Mouse (Mus musculus) E14TG2a.4 (cell line): Measurements from ENCODE around the gene Lmntd1.

Experiments used
- H3K27me3 ChIP-seq: 2 replicates; pipeline ENCODE4 v1.6.1; 2014; ENCODE audit warnings: low read length, control low read depth; ENCODE audit not compliant: insufficient read depth
- H3K36me3 ChIP-seq: 2 replicates; pipeline ENCODE4 v1.6.1; 2014; ENCODE audit warnings: low read length, control low read depth; ENCODE audit not compliant: insufficient read depth
- H3K4me1 ChIP-seq: replicated peaks from 2 replicates; pipeline ENCODE4 v1.6.1; 2014; ENCODE audit warnings: low read depth, low read length, control low read depth
- H3K4me3 ChIP-seq: replicated peaks from 2 replicates; pipeline ENCODE4 v1.5.1; 2014; ENCODE audit warnings: mild to moderate bottlenecking, low read length
- H3K9me3 ChIP-seq: 2 replicates; pipeline ENCODE4 v1.6.1; 2014; ENCODE audit warnings: low read length, control low read depth
- CTCF ChIP-seq: conservative IDR thresholded peaks from 2 replicates; pipeline ENCODE4 v1.5.1; 2014; ENCODE audit warnings: low read length
- NANOG ChIP-seq: IDR thresholded peaks from 2 replicates; pipeline ENCODE4 v1.6.1; 2014; ENCODE audit warnings: borderline replicate concordance, low read length, mixed read lengths
- POU5F1 ChIP-seq: IDR thresholded peaks from 2 replicates; pipeline ENCODE4 v1.6.1; 2014; ENCODE audit warnings: low read length, borderline replicate concordance

The Lmntd1 gene

GRCm38 (mm10) chr6:145538787-145539567, 75.1 kb downstream of the Lmntd1 start:
- no peaks in the 10 kb centered on the region for H3K27me3 ChIP-seq
- no peak overlapping the region for H3K4me3 ChIP-seq
- TF ChIP-seq POU5F1 = no peak
- H3K9me3 ChIP-seq = peaks cover 9% of the 10 kb centered on the region
- no peaks in the 10 kb centered on the region for H3K36me3 ChIP-seq
- no peaks in the 10 kb centered on the region for H3K4me1 ChIP-seq

- no peaks in the 10 kb centered on the region for H3K27me3 ChIP-seq
- TF ChIP-seq POU5F1 = no peak
- TF ChIP-seq CTCF = no peak
- TF ChIP-seq NANOG = no peak
- no peak overlapping the region for H3K4me3 ChIP-seq
- no peaks in the 10 kb centered on the region for H3K36me3 ChIP-seq
- H3K9me3 ChIP-seq = no peaks in the 10 kb centered on the region
- H3K4me1 ChIP-seq = no peaks in the 10 kb centered on the region
These were observed 83.7 kb downstream of the Lmntd1 start for GRCm38 (mm10) chr6:145530464-145530863.

- Histone ChIP-seq H3K4me1 (no peaks in the 10 kb centered on the region), H3K4me3 (no peak overlapping the region), H3K36me3 (no peaks in the 10 kb centered on the region), H3K27me3 (no peaks in the 10 kb centered on the region), H3K9me3 (peaks cover 21% of the 10 kb centered on the region)
- TF ChIP-seq CTCF = no peak
- no peak for TF ChIP-seq POU5F1
- TF ChIP-seq NANOG = no peak
These were observed 90.8 kb downstream of the Lmntd1 start for GRCm38 (mm10) chr6:145523337-145523736.

GRCm38 (mm10) chr6:145522617-145523016, 91.5 kb downstream of the Lmntd1 start:
- H3K4me3 ChIP-seq = no peak overlapping the region
- H3K27me3 ChIP-seq = no peaks in the 10 kb centered on the region
- no peaks in the 10 kb centered on the region for H3K4me1 ChIP-seq
- H3K36me3 ChIP-seq = no peaks in the 10 kb centered on the region
- TF ChIP-seq CTCF = no peak
- TF ChIP-seq NANOG = no peak
- TF ChIP-seq POU5F1 = no peak
- peaks cover 21% of the 10 kb centered on the region for H3K9me3 ChIP-seq

- Histone ChIP-seq H3K9me3 (peaks cover 10% of the 10 kb centered on the region), H3K4me1 (no peaks in the 10 kb centered on the region), H3K27me3 (peaks cover 3% of the 10 kb centered on the region; the same call in 1 of the 2 replicates), H3K36me3 (no peaks in the 10 kb centered on the region), H3K4me3 (no peak overlapping the region)
- no peak for TF ChIP-seq CTCF
- TF ChIP-seq POU5F1 = no peak
- no peak for TF ChIP-seq NANOG
These were observed 97.1 kb downstream of the Lmntd1 start for GRCm38 (mm10) chr6:145517002-145517401.

- H3K36me3 ChIP-seq = no peaks in the 10 kb centered on the region
- no peak overlapping the region for H3K4me3 ChIP-seq
- H3K27me3 ChIP-seq = peaks cover 3% of the 10 kb centered on the region; the same call in 1 of the 2 replicates
- H3K9me3 ChIP-seq = peaks cover 9% of the 10 kb centered on the region; the same call in 1 of the 2 replicates
- TF ChIP-seq NANOG (no peak), POU5F1 (no peak), CTCF (no peak)
- H3K4me1 ChIP-seq = no peaks in the 10 kb centered on the region
These were observed 98.1 kb downstream of the Lmntd1 start for GRCm38 (mm10) chr6:145515859-145516581.

GRCm38 (mm10) chr6:145511265-145511664, 102.9 kb downstream of the Lmntd1 start:
- no peaks in the 10 kb centered on the region for H3K9me3 ChIP-seq
- no peak for TF ChIP-seq POU5F1
- no peak for TF ChIP-seq CTCF
- TF ChIP-seq NANOG = no peak
- no peaks in the 10 kb centered on the region for H3K36me3 ChIP-seq
- no peaks in the 10 kb centered on the region for H3K4me1 ChIP-seq
- H3K27me3 ChIP-seq = peaks cover 5% of the 10 kb centered on the region; the same call in 1 of the 2 replicates
- H3K4me3 ChIP-seq = no peak overlapping the region

GRCm38 (mm10) chr6:145508828-145509227, 105.3 kb downstream of the Lmntd1 start:
- Histone ChIP-seq H3K27me3 (peaks cover 7% of the 10 kb centered on the region; the same call in 1 of the 2 replicates), H3K36me3 (no peaks in the 10 kb centered on the region), H3K4me3 (no peak overlapping the region), H3K9me3 (peaks cover 7% of the 10 kb centered on the region), H3K4me1 (no peaks in the 10 kb centered on the region)
- TF ChIP-seq CTCF (no peak), POU5F1 (no peak), NANOG (no peak)

GRCm38 (mm10) chr6:145501751-145502150, 112.4 kb downstream of the Lmntd1 start:
- H3K4me3 ChIP-seq = no peak overlapping the region
- H3K4me1 ChIP-seq = no peaks in the 10 kb centered on the region
- H3K9me3 ChIP-seq = peaks cover 22% of the 10 kb centered on the region
- peaks cover 2% of the 10 kb centered on the region; the same call in 1 of the 2 replicates for H3K27me3 ChIP-seq
- TF ChIP-seq POU5F1 = no peak
- no peak for TF ChIP-seq CTCF
- no peak for TF ChIP-seq NANOG
- no peaks in the 10 kb centered on the region for H3K36me3 ChIP-seq
